Mouse (Mus musculus) embryonic fibroblast, embryonic 13.5 days (primary cell): ENCODE measurements at regions not wholly inside any gene's neighbourhood (a gene's known extent, or its start where the extent isn't known, plus 50 kb on each side); places are given as distances from the start of the nearest gene placed in this dataset.

Source experiments
- H3K27ac ChIP-seq: 2 replicates; pipeline ENCODE4 v1.5.1; 2012; ENCODE audit warnings: low read length, control low read depth, inconsistent platforms; ENCODE audit not compliant: insufficient read depth
- H3K4me1 ChIP-seq: 2 replicates; pipeline ENCODE4 v1.6.1; 2011; ENCODE audit warnings: low read length; ENCODE audit not compliant: control insufficient read depth, insufficient read depth
- H3K4me3 ChIP-seq: 2 replicates; pipeline ENCODE4 v1.5.1; 2011; ENCODE audit warnings: mild to moderate bottlenecking, control low read depth, low read length; ENCODE audit not compliant: insufficient read depth
- CTCF ChIP-seq: IDR thresholded peaks from 2 replicates; pipeline ENCODE4 v1.5.1; 2011; ENCODE audit warnings: mild to moderate bottlenecking, control low read depth, low read length, moderate library complexity, borderline replicate concordance; ENCODE audit not compliant: insufficient read depth
- POLR2A ChIP-seq: IDR thresholded peaks from 2 replicates; pipeline ENCODE4 v1.6.1; 2011; ENCODE audit warnings: low read depth, mild to moderate bottlenecking, control low read depth, low read length, moderate library complexity

- Histone ChIP-seq H3K4me3 (no peak overlapping the region), H3K4me1 (no peaks in the 10 kb centered on the region), H3K27ac (peak overlapping the region; percentile 52; the same call in 1 of the 2 replicates)
- no peak for TF ChIP-seq POLR2A
- TF ChIP-seq CTCF, result no peak
Measured at GRCm38 (mm10) chrX:169396825-169397224, 76.7 kb upstream of the Hccs start.

- H3K4me1 ChIP-seq, result peaks cover 5% of the 10 kb centered on the region; the same call in 1 of the 2 replicates
- no peak for TF ChIP-seq CTCF
- no peak for TF ChIP-seq POLR2A
- peak overlapping the region; percentile 91; the same call in 1 of the 2 replicates for H3K27ac ChIP-seq
- no peak overlapping the region for H3K4me3 ChIP-seq
Measured at GRCm38 (mm10) chrX:169386640-169387039, 66.5 kb upstream of the Hccs start.
